Mouse (Mus musculus) brain, adult 2 months (tissue): ENCODE measurements at regions not wholly inside any gene's neighbourhood (a gene's known extent, or its start where the extent isn't known, plus 50 kb on each side); places are given as distances from the start of the nearest gene placed in this dataset.

Experiments used
- DNase-seq: peaks from one replicate; pipeline ENCODE4 v3.0.0; 2011; ENCODE audit warnings: low read depth, low spot score

GRCm38 (mm10) chr1:64209131-64209530 is 87.0 kb upstream of the Klf7 start:
- DNase-seq = no peak

- DNase-seq = no peak
Measured at GRCm38 (mm10) chr1:64200387-64201023, 78.4 kb upstream of the Klf7 start.

GRCm38 (mm10) chr1:64198781-64199180 is 76.7 kb upstream of the Klf7 start:
- DNase-seq = peak; percentile 68

- DNase-seq = no peak
Measured at GRCm38 (mm10) chr1:64198322-64198721, 76.2 kb upstream of the Klf7 start.

GRCm38 (mm10) chr1:64195970-64196491 is 73.9 kb upstream of the Klf7 start:
- DNase-seq = peak; percentile 74

- peak; percentile 55 for DNase-seq
Measured at GRCm38 (mm10) chr1:64195294-64195693, 73.2 kb upstream of the Klf7 start.

GRCm38 (mm10) chr1:64193150-64193838 is 71.2 kb upstream of the Klf7 start:
- no peak for DNase-seq

- DNase-seq = no peak
Measured at GRCm38 (mm10) chr1:64192736-64193135, 70.7 kb upstream of the Klf7 start.

- DNase-seq = no peak
Measured at GRCm38 (mm10) chr1:64191242-64192220, 69.4 kb upstream of the Klf7 start.

GRCm38 (mm10) chr1:64190705-64191104 is 68.6 kb upstream of the Klf7 start:
- DNase-seq = no peak

- DNase-seq = no peak
Measured at GRCm38 (mm10) chr1:64190097-64190496, 68.0 kb upstream of the Klf7 start.

- DNase-seq = peak; percentile 58
Measured at GRCm38 (mm10) chr1:64189471-64189870, 67.4 kb upstream of the Klf7 start.

- no peak for DNase-seq
Measured at GRCm38 (mm10) chr1:64187796-64188513, 65.9 kb upstream of the Klf7 start.

GRCm38 (mm10) chr1:64173708-64174107 is 51.6 kb upstream of the Klf7 start:
- DNase-seq = no peak

GRCm38 (mm10) chr1:64172122-64172521 is 50.0 kb upstream of the Klf7 start:
- no peak for DNase-seq
